Comparison of ENCODE assay signal across 9 mouse cellular contexts in the genomic region with DNA sequence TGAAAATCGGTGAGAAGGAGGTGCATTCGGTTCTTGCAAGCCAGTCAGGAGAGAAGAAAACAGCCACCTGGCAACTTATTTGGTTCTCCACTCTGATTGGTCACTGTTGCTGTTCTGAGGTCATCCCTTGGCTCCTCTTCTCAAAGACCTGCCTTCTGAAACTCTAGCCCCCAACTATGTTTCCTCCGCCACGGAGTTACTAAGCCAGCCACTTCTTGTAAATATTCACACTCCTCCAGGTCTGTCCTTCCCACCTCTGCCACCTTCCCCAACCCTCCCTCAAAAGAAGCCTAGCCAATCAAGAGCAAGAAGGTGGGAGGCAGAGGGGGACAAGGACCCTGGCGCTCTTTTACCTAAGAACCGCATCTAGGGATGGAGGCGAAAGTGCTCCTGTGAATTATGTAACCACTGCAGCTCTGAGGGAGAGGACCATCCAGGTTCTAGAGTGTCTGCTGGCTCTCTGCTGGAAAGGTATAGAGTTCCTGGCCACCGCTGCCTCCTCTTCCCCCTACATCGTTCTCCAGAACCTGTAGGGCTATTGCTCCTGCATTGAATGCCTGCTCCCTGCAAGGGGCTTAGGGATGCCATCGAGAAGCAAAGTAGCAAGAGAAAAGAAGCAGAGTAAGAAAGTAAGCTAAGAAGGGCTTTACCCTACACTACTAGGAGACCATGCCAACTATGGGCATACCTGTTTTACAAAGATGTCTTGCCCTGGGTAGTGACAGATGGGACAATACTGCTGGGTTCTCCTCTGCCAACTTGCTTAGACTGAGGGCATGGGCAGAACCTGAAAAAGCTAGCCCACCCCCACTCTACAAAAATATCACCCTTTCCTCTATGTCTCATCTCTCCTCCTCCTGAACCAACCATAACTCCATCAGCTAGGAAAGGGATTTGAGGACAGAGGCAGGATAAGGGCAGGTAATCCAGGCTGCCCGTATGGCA.
A peak's percentile ranks its signal among the peaks of the same experiment; 100 is the strongest.
DNase-seq lines count a peak whose midpoint lies in the region; ATAC-seq and TF ChIP-seq lines count a peak whose summit lies in the region.
"Had no signal": no experiment of that assay in that cellular context is flagged by ENCODE, and none has a peak within 500 bp of the region (broad histone marks: within the 10 kb centered on the region; RNA-seq: fewer than 3 reads in every experiment).

No protein-coding gene starts in this region.

- no peaks in the 10 kb centered on the region for H3K9me3 ChIP-seq in heart, embryonic 12.5 days (replicated peaks)
- no peaks in the 10 kb centered on the region for H3K9me3 ChIP-seq in forebrain, embryonic 12.5 days
- no peaks in the 10 kb centered on the region for H3K9me3 ChIP-seq in midbrain, embryonic 12.5 days
- H3K9me3 ChIP-seq: liver, embryonic 15.5 days had no signal

- no peak for TF ChIP-seq CTCF in cerebellum, adult 2 months (IDR thresholded peaks at IDR 0.05; ENCODE audit: borderline replicate concordance, insufficient read depth, low read depth, low read length)

- peaks cover 21% of the 10 kb centered on the region; the same call in 1 of the 2 replicates for H3K27me3 ChIP-seq in heart, embryonic 12.5 days (replicated peaks)
- H3K27me3 ChIP-seq in cerebellum, adult 2 months (ENCODE audit: control insufficient read depth, insufficient read depth, low read length), result no peaks in the 10 kb centered on the region
- H3K27me3 ChIP-seq in forebrain, embryonic 12.5 days, result peaks cover 54% of the 10 kb centered on the region
- peaks cover 58% of the 10 kb centered on the region for H3K27me3 ChIP-seq in midbrain, embryonic 12.5 days

- no peak for TF ChIP-seq POLR2A in cerebellum, adult 2 months (IDR thresholded peaks at IDR 0.05; ENCODE audit: borderline replicate concordance, insufficient read depth, low read length)

- no peaks in the 10 kb centered on the region for H3K36me3 ChIP-seq in heart, embryonic 12.5 days
- H3K36me3 ChIP-seq in forebrain, embryonic 12.5 days (replicated peaks), result no peaks in the 10 kb centered on the region
- H3K36me3 ChIP-seq in midbrain, embryonic 12.5 days, result no peaks in the 10 kb centered on the region
- H3K36me3 ChIP-seq: liver, embryonic 15.5 days had no signal

- peaks cover 69% of the 10 kb centered on the region for H3K4me1 ChIP-seq in heart, embryonic 12.5 days (replicated peaks)
- peaks cover 28% of the 10 kb centered on the region for H3K4me1 ChIP-seq in cerebellum, adult 2 months (ENCODE audit: control insufficient read depth, insufficient read depth, low read length)
- H3K4me1 ChIP-seq in forebrain, embryonic 12.5 days, result peaks cover 21% of the 10 kb centered on the region
- peaks cover 22% of the 10 kb centered on the region for H3K4me1 ChIP-seq in midbrain, embryonic 12.5 days

- no peak for ATAC-seq in heart, embryonic 12.5 days (ENCODE audit: insufficient number of reproducible peaks, low FRiP score)
- ATAC-seq in forebrain, embryonic 12.5 days (ENCODE audit: low FRiP score), result no peak
- ATAC-seq in midbrain, embryonic 12.5 days (ENCODE audit: low FRiP score, low read depth), result no peak

- peak overlapping the region; percentile 71; the same call in 1 of the 2 replicates for H3K4me3 ChIP-seq in heart, embryonic 12.5 days
- peak overlapping the region; percentile 86 for H3K4me3 ChIP-seq in cerebellum, adult 2 months (replicated peaks; ENCODE audit: insufficient read depth, low read depth, low read length)
- H3K4me3 ChIP-seq in forebrain, embryonic 12.5 days (replicated peaks), result peak overlapping the region; percentile 70
- H3K4me3 ChIP-seq in midbrain, embryonic 12.5 days, result peak overlapping the region; percentile 74
- H3K4me3 ChIP-seq: liver, embryonic 15.5 days had no signal

- no peak for DNase-seq in heart, adult 18-20 months
- peak; percentile 74 to 87 for DNase-seq in cerebellum, adult 2 months
- no peak for DNase-seq in testis, postnatal 10 days (ENCODE audit: low spot score)
- DNase-seq in urinary bladder, postnatal 10 days (ENCODE audit: low spot score), result no peak
- no peak for DNase-seq in gastrocnemius, postnatal 36 days

- WGBS in heart, embryonic 12.5 days, result 35% methylated on average over 11 of the region's 11 CpGs
- 9% methylated on average over 11 of the region's 11 CpGs for WGBS in cerebellum, adult 2 months
- WGBS in forebrain, embryonic 12.5 days, result 13% methylated on average over 11 of the region's 11 CpGs
- WGBS in midbrain, embryonic 12.5 days, result 19% methylated on average over 11 of the region's 11 CpGs

- no peak overlapping the region for H3K27ac ChIP-seq in heart, embryonic 12.5 days (ENCODE audit: poor library complexity, severe bottlenecking)
- H3K27ac ChIP-seq in cerebellum, adult 2 months (ENCODE audit: insufficient read depth, low read length), result peak overlapping the region; percentile 79
- H3K27ac ChIP-seq in forebrain, embryonic 12.5 days, result no peak overlapping the region
- H3K27ac ChIP-seq in midbrain, embryonic 12.5 days (replicated peaks), result no peak overlapping the region
- H3K27ac ChIP-seq: liver, embryonic 15.5 days had no signal

- intact Hi-C loops in gastrocnemius, postnatal 36 days (cut with DNase I), result loop anchor here (2.0 kb wide), 1 partner anchor 183 kb away; no protein-coding TSS in a partner anchor

- H3K4me2 ChIP-seq in heart, embryonic 12.5 days, result peak overlapping the region; percentile 94; the same call in 1 of the 2 replicates
- H3K4me2 ChIP-seq in forebrain, embryonic 12.5 days, result peak overlapping the region; percentile 97
- peak overlapping the region; percentile 95 for H3K4me2 ChIP-seq in midbrain, embryonic 12.5 days (replicated peaks)
- H3K4me2 ChIP-seq: liver, embryonic 15.5 days had no signal

- H3K9ac ChIP-seq in heart, embryonic 12.5 days, result 0 out of 2 replicates have a peak overlapping the region, but pooled peaks have one; percentile 2
- H3K9ac ChIP-seq in forebrain, embryonic 12.5 days, result no peak overlapping the region
- 0 out of 2 replicates have a peak overlapping the region, but pooled peaks have one; percentile 79 for H3K9ac ChIP-seq in midbrain, embryonic 12.5 days (replicated peaks)
- H3K9ac ChIP-seq: liver, embryonic 15.5 days had no signal

Comparison
In these comparisons a context has a peak if more than half of its experiments do, and no peak if none do; other contexts are left out.
1. DNase-seq: peak in cerebellum, adult 2 months (2 of 2); none in heart, adult 18-20 months (0 of 2), testis, postnatal 10 days (single experiment), urinary bladder, postnatal 10 days (single experiment) and gastrocnemius, postnatal 36 days (0 of 2).
2. Peak in every context shown above with its lines, with median percentiles within 50 percentile points of each other: H3K4me2 ChIP-seq and H3K4me3 ChIP-seq.